Mouse (Mus musculus) WW6 (cell line): ENCODE data around the gene Gm8890.
"Not testable (repeated sequence)": the region's sequence is repeated elsewhere in the genome, so short reads cannot be mapped to it uniquely, and the experiment has no call there.

Source experiments
- DNase-seq: peaks from one replicate; pipeline ENCODE4 v3.0.0-alpha.2; 2013; ENCODE audit warnings: low read depth, low spot score

Gene Gm8890

GRCm38 (mm10) chr5:11255733-11256132 lies at the start of gene Gm8890:
TSS of gene Gm8890 (plus strand) at chr5:11256033.
- not testable (repeated sequence) for DNase-seq

GRCm38 (mm10) chr5:11256221-11256620 lies 388 bp downstream of the Gm8890 start:
- DNase-seq, result not testable (repeated sequence)
